Mouse (Mus musculus) CD4-positive, CD25-positive, alpha-beta regulatory T cell, adult 2 months (primary cell): Measurements from ENCODE around the gene Vax1.

Source experiments
- DNase-seq: peaks from one replicate; pipeline ENCODE4 v3.0.0-alpha.2; 2012; ENCODE audit warnings: low read depth, low spot score

The Vax1 gene

GRCm38 (mm10) chr19:59169143-59169935 is 517 bp downstream of the Vax1 start:
- no peak for DNase-seq

GRCm38 (mm10) chr19:59168386-59168905 is 1.4 kb downstream of the Vax1 start:
- DNase-seq, result no peak

GRCm38 (mm10) chr19:59167871-59168270 is 2.0 kb downstream of the Vax1 start:
- DNase-seq, result no peak

DNA sequence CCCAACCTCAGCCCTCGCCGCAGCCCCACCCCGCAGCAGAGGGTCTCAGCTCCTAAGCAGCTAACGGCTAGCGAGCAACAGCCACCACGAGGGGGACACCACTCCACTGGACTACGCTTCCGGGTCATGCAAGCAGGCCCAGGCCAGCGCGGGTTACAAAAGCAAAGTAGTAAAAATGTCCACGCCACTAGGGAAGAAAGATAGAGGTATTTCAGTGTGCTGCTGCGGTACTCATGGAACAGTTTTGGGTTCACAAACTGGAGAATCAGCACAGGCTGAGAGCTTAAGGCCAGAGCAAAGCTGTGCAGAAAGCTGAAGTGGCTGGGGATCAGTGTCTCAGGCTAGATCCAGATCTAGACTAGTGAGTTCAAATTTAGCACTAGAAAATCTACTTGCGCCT is 3.0 kb downstream of the Vax1 start:
- no peak for DNase-seq

DNA sequence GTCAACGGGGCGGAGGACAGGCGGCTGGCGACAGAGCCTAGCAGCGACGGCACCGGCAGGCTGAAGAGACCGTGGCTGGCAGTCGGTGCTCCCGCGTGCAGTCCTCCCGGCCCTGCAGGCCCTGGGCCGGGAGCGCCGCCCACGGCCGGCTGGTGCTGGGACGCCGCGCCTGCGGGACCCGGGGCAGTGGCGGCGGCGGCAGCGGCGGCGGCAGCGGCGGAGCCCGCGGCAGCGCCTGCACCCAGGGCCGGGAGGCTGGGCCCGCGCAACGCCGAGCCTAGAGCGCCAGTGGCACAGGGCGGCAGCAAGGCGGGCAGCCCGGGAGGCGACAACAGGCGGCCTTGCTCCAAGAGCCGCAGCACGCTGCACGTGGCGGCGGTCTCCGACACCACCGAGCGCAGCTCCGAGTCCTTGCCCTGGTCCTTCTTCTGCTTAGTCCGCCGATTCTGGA is 3.5 kb downstream of the Vax1 start:
- DNase-seq, result no peak

DNA sequence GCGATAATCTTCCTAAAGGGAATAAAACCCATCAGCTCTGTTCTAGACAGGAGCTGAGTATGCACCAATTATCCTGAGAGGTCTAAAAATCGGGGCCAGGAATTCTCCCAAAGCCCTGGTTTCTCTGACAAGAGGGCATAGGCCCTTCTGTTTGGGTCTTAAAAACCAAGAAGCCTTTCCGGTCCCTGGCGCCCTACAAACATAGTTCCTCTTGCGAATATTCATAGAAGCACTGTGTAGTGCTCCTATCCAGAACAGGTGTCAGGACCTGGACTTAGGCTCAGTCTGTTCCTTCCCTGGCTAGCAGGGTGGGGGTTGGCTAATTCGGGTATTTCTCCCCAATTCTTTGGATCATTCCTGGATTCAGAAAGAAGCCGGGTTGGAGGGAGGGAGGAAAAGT is 4.3 kb downstream of the Vax1 start:
- no peak for DNase-seq

- DNase-seq, result no peak
Measured at GRCm38 (mm10) chr19:59164896-59165560, 4.8 kb downstream of the Vax1 start.

DNA sequence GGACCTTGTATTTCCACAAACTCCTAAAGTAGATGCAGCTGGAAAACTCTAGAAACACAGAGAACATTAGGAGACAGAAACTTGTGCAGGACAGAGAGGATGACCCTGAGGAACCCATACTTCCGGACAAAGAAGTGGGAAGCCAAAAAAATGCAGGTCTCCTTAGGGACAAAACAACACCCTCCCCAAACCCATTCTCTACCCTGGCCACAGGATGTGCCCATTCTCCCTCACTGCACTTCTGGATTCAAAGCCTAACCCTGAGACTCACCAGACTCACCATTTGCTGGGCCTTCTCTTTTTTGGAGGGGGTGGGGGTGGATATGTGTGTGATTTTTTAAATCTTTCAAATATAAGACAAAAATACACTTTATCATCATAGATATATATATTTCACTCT is 5.7 kb downstream of the Vax1 start:
- DNase-seq, result no peak

GRCm38 (mm10) chr19:59156702-59157101 is 13.2 kb downstream of the Vax1 start:
- DNase-seq, result no peak

DNA sequence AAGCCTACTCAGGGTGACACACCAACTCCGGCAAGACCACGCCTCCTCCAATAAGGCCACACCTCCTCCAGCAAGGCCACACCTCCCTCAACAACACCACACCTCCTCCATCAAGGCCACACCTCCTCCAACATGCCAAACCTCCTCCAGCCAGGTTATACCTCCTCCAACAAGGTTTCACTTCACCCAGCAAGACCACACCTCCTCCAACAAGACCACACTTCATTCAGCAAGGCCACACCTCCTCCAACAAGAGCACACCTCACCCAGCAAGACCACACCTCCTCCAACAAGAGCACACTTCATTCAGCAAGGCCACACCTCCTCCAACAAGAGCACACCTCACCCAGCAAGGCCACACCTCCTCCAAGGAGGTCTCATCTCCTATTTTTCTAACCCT is 15.7 kb downstream of the Vax1 start:
- DNase-seq, result no peak

GRCm38 (mm10) chr19:59145492-59146140 is 24.2 kb downstream of the Vax1 start:
- no peak for DNase-seq

GRCm38 (mm10) chr19:59145064-59145463 is 24.8 kb downstream of the Vax1 start:
- no peak for DNase-seq

DNA sequence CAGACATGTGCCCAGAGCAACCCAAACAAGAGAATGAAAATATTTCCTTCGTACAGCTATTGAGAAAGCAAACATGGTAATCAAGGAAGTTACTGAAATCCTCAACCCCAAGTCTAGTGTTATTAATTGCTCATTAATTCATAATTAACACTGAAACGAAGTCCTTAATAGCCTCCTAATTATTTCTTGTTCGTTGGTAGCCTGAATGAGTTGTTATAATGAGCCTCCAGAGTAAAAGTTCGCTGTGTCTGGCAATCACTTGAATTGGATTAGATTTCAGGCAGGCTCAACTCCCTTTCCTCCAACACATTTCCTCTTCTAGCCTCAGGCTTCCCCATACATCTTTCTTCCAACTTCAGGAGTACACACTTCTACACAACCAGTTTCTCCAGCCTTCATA is 27.6 kb downstream of the Vax1 start:
- DNase-seq, result no peak

GRCm38 (mm10) chr19:59135387-59135786 is 34.5 kb downstream of the Vax1 start:
- DNase-seq, result no peak

DNA sequence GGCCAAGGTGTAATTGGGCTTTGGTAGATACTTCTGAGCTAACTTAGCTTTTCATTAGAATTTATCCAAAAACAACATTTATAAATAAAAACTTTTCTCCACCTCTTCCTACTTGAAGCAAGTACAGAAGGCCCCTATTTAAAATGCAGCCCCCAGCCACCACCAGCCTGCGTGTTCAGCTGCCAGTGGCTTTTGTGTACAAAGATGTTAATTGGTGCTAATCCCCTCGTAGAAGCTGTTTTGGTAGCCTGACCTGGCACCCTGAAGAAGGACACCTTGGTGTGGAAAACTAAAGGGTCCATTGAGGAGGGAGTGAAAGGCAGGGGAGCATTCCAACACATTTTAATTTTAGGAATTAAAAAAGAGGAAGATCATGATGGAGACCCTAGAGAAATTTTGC is 34.9 kb downstream of the Vax1 start:
- DNase-seq, result no peak

DNA sequence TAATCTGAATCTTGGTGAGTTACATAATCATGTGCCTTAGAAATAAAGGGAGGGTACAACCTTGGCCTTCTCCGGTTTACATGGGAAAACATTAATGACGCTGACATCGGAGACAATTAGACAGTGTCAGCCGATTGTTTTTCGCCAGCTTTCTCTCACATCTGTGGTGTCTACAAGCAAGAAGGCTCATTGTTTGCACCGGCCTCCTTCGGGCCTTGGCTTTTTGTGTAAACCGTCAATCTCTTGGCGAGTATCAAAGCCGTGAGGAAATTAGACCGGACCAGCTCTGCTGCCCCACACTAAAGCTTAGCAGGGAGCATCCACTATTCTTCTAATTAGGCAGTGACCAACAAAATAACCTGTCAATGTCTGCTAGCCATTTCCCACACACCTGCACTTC is 36.7 kb downstream of the Vax1 start:
- DNase-seq, result no peak

DNA sequence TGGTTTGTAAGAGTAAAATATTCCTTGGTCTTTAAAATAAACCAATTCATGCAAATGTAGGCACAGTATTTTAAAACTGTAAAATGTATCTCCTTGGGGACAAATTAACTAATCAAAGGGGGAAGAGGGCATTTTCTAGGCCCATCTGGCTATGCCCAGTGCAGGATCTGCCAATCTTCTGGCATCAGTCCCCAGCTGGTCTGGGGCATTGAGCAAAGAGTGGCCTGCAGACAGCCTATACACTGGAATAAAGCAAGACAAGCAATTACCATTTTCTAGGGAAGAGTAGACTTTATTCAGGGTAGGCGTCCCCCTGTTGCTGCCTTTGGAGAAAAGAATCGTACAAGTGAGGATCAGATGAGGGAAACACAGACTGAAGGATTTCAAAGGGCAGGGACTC is 40.2 kb downstream of the Vax1 start:
- no peak for DNase-seq

DNA sequence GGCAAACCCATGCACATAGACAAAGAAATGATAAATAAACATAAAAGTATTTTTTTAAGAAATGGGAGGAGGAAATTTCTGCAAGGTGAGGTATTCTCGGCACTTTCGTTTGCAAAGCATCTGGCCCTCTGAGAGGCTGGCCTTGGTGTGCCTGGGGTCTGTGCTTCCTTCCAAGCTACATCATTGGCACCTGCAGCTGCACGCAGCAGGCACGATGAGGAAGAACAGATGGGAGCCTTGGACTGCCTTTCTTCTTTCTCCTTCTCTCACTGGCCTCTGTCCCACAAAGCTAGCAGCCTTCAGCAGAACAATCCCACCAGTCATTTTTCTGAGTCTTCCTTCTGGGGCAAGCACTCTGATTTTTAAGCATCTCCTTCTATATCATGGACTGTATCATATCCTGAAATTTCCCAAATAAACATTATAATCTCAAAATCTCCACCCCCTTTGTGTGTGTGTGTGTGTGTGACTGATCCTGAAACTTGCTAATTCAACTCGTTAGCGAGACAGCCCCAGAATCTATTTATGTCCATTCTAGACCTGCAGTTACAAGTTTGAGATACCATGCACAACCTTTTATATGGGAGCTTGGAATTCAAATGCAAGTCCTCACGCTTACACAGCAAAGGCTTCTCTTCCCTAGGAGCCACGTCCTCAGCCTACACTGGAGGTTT is 41.2 kb downstream of the Vax1 start:
- no peak for DNase-seq

- no peak for DNase-seq
Measured at GRCm38 (mm10) chr19:59127424-59127823, 42.4 kb downstream of the Vax1 start.
